Mouse (Mus musculus): Measurements from ENCODE around the gene Nkx6-1.

Gene Nkx6-1

GRCm38 (mm10) chr5:101664945-101665615, at the start of gene Nkx6-1:
Gene Nkx6-1, minus strand, starts transcription at chr5:101664996.
- no peak for TF ChIP-seq GATA4 (IDR thresholded peaks at IDR 0.05; ENCODE audit: insufficient replicate concordance, low read length)

GRCm38 (mm10) chr5:101713064-101713613, 48.3 kb upstream of the Nkx6-1 start:
- no peak for TF ChIP-seq GATA4 (IDR thresholded peaks at IDR 0.05; ENCODE audit: insufficient replicate concordance, low read length)

DNA sequence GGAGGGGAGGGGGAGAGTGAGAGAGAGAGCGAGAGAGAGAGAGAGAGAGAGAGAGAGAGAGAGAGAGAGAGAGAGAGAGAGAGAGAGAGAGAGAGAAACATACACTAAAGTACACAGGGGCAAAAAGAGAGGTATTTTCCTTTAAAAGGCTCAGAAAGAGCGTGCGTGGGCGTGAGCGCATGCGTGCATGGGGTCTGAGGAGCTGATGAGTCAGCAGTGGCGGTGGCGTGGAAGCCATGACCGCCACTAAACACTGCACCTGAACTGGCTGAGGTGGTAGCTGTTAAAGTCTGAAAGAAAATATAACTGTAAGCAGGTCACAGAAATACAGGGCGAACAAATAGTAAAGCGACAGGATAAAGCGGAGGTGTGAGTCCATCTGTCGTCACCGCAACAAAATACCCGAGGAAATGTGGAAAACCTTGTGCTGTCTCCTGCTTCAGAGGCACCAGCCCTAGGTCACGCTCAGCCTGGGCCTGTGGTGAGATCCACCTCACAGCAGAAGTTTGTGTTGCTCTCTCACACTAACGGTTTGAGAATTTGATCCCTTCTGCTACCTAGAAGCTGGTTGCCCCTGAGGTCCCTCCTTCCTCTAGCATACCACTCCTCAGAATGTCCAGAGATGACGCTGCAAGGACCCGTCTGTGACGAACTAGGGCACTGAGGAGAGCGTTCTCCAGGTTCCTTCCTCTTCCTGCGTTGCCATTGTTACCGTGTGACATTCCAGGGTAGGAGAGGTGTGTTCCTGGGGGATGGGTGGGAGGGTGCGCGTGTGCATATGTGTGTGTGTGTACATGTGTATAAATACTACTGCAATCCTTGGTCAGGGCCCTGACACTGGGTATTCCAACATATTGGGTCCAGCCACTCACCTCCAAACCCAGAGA, 38.8 kb upstream of the Nkx6-1 start:
- TF ChIP-seq GATA4 (IDR thresholded peaks at IDR 0.05; ENCODE audit: insufficient replicate concordance, low read length), result no peak

DNA sequence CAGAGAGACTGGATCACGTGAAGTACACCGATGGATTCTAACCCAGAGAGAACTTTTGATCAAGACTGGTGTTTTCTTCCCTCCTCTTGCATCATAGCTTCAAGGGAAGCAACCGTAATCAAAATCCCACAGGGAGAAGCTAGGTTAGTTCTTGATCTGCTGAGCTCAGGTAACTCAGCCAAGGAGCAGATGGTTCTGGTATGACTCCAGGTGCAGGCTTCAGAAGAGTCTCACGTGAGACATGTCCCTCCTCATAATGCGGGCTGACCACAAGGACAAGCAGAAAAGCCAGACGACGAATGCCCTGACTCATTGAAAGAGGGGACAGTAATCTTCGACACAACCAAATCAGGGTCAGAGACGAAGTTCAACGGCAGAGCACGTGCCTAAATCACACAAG, 37.8 kb upstream of the Nkx6-1 start:
- TF ChIP-seq GATA4 (IDR thresholded peaks at IDR 0.05; ENCODE audit: insufficient replicate concordance, low read length), result no peak

GRCm38 (mm10) chr5:101700607-101701006, 35.8 kb upstream of the Nkx6-1 start:
- TF ChIP-seq GATA4 (IDR thresholded peaks at IDR 0.05; ENCODE audit: insufficient replicate concordance, low read length), result no peak

DNA sequence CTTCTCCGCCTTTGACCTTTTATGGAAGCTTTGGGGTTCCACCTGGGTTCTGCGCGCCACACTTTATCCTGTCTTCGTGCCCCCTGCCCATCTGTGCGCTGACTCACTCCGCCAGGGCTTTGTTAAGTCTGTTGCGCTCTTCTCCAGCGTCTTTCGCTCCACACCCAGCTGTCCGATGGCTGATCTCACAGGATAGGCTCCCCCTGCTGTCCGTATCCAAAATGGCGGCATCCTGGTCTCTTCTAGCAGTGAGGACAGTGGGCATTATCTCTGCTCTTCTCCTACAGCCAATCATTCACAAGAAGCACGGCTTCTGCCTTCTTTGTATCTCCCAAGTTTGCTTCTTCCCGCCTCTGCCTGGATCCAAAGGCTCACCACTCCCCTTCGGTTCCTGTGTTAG, 23.8 kb upstream of the Nkx6-1 start:
- no peak for TF ChIP-seq GATA4 (IDR thresholded peaks at IDR 0.05; ENCODE audit: insufficient replicate concordance, low read length)

- no peak for TF ChIP-seq GATA4 (IDR thresholded peaks at IDR 0.05; ENCODE audit: insufficient replicate concordance, low read length)
Observed at GRCm38 (mm10) chr5:101683340-101683739, 18.5 kb upstream of the Nkx6-1 start.

GRCm38 (mm10) chr5:101680338-101680737, 15.5 kb upstream of the Nkx6-1 start:
- TF ChIP-seq GATA4 (IDR thresholded peaks at IDR 0.05; ENCODE audit: insufficient replicate concordance, low read length), result no peak

DNA sequence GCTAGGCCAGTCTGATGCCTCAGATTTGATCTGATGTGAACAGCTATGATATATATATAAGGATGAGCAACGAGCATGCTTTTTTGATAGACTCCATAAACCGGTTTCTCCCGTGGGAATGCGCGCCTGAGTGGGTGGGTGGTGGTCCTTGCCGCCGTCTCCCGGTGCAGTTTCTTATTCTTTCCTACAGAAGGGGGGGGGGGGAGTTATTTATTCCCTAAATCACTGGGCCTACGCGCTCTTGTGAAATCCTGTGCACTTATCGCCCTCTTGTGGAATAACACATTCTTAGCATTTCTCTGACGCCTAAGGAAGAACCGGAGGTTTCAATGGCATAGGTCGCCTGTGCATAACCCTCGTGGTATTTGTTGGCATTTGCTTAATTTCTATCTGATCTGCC, 4.6 kb upstream of the Nkx6-1 start:
- no peak for TF ChIP-seq GATA4 (IDR thresholded peaks at IDR 0.05; ENCODE audit: insufficient replicate concordance, low read length)

DNA sequence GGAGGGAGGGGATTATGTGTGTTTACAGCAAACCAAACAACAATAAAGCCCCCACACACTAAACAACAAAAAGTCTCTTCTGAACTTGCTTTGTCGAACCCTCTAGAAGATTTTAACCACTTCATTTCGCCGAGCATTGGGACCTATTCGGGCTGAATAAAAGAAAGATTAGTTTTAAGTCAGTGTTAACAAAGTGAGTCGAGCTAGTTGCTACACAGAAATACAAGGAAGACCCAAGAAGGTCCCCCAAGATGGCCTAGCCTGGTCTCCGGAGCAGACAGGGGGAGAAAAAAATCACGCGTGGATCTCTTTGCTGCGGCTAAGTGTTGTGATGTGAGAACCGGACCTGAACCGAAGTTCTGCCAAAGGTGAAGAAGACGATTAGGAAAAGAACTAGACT, 3.7 kb upstream of the Nkx6-1 start:
- TF ChIP-seq GATA4 (IDR thresholded peaks at IDR 0.05; ENCODE audit: insufficient replicate concordance, low read length), result no peak

GRCm38 (mm10) chr5:101668028-101668427, 3.2 kb upstream of the Nkx6-1 start:
- TF ChIP-seq GATA4 (IDR thresholded peaks at IDR 0.05; ENCODE audit: insufficient replicate concordance, low read length), result no peak

- no peak for TF ChIP-seq GATA4 (IDR thresholded peaks at IDR 0.05; ENCODE audit: insufficient replicate concordance, low read length)
Observed at GRCm38 (mm10) chr5:101667263-101667990, 2.6 kb upstream of the Nkx6-1 start.

- no peak for TF ChIP-seq GATA4 (IDR thresholded peaks at IDR 0.05; ENCODE audit: insufficient replicate concordance, low read length)
Observed at GRCm38 (mm10) chr5:101666713-101667112, 1.9 kb upstream of the Nkx6-1 start.

DNA sequence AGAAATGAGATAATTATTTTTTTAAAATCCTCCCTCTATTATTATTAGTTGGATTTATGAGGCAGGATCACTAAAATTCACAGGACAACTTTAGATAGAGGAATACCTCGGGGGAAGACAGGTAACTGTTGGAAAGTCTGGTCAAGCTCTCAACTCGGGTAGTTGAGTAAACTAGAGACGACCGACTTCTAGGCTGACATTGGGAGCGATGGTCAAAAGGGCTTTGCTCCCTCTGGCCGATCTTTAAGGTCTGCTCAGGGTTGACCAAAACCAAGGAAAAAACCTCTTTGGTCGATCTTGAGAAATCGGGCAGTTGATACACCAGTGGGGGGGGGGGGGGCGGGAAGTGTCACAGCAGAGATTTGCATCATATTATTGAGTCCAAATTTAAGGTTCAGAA, 1.3 kb upstream of the Nkx6-1 start:
- TF ChIP-seq GATA4 (IDR thresholded peaks at IDR 0.05; ENCODE audit: insufficient replicate concordance, low read length), result no peak

- TF ChIP-seq GATA4 (IDR thresholded peaks at IDR 0.05; ENCODE audit: insufficient replicate concordance, low read length), result no peak
Observed at GRCm38 (mm10) chr5:101664423-101664921, 324 bp downstream of the Nkx6-1 start.
